Mouse (Mus musculus) intestine, postnatal 0 days (tissue): ENCODE results near the gene Hes7. TPM values are rescaled to one million over a fixed set of nuclear protein-coding genes. Genes with fewer than 3 reads are reported as not detected.

Source experiments
- ATAC-seq: fragments of 200-750 bp; cut with Nextera tagmentation; 2 replicates; pipeline ENCODE4 v1.8.0; 2017; ENCODE audit warnings: mild to moderate bottlenecking, moderate TSS enrichment, moderate library complexity
- H3K27ac ChIP-seq: fragments of 300-500 bp; sonication (generic); 2 replicates; pipeline ENCODE4 v1.5.1; 2014; ENCODE audit warnings: mild to moderate bottlenecking, low read depth, low read length, moderate library complexity
- H3K27me3 ChIP-seq: fragments of 300-500 bp; sonication (generic); replicated peaks from 2 replicates; pipeline ENCODE4 v1.6.1; 2014; ENCODE audit warnings: low read length, mixed read lengths; ENCODE audit not compliant: control insufficient read depth, insufficient read depth
- H3K36me3 ChIP-seq: fragments of 300-500 bp; sonication (generic); 2 replicates; pipeline ENCODE4 v1.6.1; 2014; ENCODE audit warnings: mild to moderate bottlenecking, moderate library complexity; ENCODE audit not compliant: control insufficient read depth, insufficient read depth
- H3K4me1 ChIP-seq: fragments of 300-500 bp; sonication (generic); replicated peaks from 2 replicates; pipeline ENCODE4 v1.6.1; 2014; ENCODE audit warnings: antibody characterized with exemption, low read length, mixed read lengths; ENCODE audit not compliant: control insufficient read depth, insufficient read depth
- H3K4me2 ChIP-seq: fragments of 300-500 bp; sonication (generic); replicated peaks from 2 replicates; pipeline ENCODE4 v1.6.1; 2014; ENCODE audit warnings: low read depth, mild to moderate bottlenecking, moderate library complexity
- H3K4me3 ChIP-seq: fragments of 300-500 bp; sonication (generic); 2 replicates; pipeline ENCODE4 v1.5.1; 2014; ENCODE audit warnings: low read depth, low read length
- H3K9ac ChIP-seq: fragments of 300-500 bp; sonication (generic); 2 replicates; pipeline ENCODE4 v1.6.1; 2014; ENCODE audit warnings: mild to moderate bottlenecking, low read depth, low read length
- H3K9me3 ChIP-seq: fragments of 300-500 bp; sonication (generic); 2 replicates; pipeline ENCODE4 v1.6.1; 2016; ENCODE audit warnings: mixed run types; ENCODE audit not compliant: control insufficient read depth
- CTCF ChIP-seq: sonication (generic); IDR thresholded peaks from 2 replicates; pipeline ENCODE4 v1.5.1; 2016; ENCODE audit warnings: low read depth, mild to moderate bottlenecking, control low read depth, antibody characterized with exemption, moderate library complexity
- WGBS: fragments of 180-500 bp; shearing (Covaris S2); extraction: QIAGEN DNeasy Blood & Tissue Kit; methylation state at CpG from one replicate; pipeline ENCODE4 v1.1.7; 2014; 5-methylcytosine and 5-hydroxymethylcytosine counted together
- polyA plus RNA-seq: library from polyadenylated mRNA; unstranded; fragments of >200 nt; fragmentation: Nextera tagmentation; extraction: Ambion mirVana; gene quantifications from 2 replicates; pipeline ENCODE4 v1.2.1, GENCODE M21; 2015

Hes7 gene
- polyA plus RNA-seq, 1 experiment from 2014 or later = 0.37 TPM

GRCm38 (mm10) chr11:69123693-69124497 lies 3.7 kb downstream of the Hes7 start:
- peak; percentile 71 for ATAC-seq
- under 1% methylated on average over 31 of the region's 31 CpGs for WGBS
- Histone ChIP-seq H3K4me2 (peak overlapping the region; percentile 93), H3K27me3 (peaks cover 7% of the 10 kb centered on the region; the same call in 1 of the 2 replicates), H3K36me3 (no peaks in the 10 kb centered on the region), H3K9ac (peak overlapping the region; percentile 34; the same call in 1 of the 2 replicates), H3K9me3 (no peaks in the 10 kb centered on the region), H3K4me3 (peak overlapping the region; percentile 53), H3K4me1 (0 out of 2 replicates have a peak, but pooled peaks cover 12% of the 10 kb centered on the region), H3K27ac (peak overlapping the region; percentile 87)
- no peak for TF ChIP-seq CTCF

GRCm38 (mm10) chr11:69124498-69124847 lies 4.3 kb downstream of the Hes7 start:
- TF ChIP-seq CTCF = no peak
- no peaks in the 10 kb centered on the region for H3K36me3 ChIP-seq
- WGBS = 0% methylated on average over 3 of the region's 3 CpGs
- 0 out of 2 replicates have a peak overlapping the region, but pooled peaks have one; percentile 87 for H3K27ac ChIP-seq
- 0 out of 2 replicates have a peak, but pooled peaks cover 12% of the 10 kb centered on the region for H3K4me1 ChIP-seq
- no peaks in the 10 kb centered on the region for H3K9me3 ChIP-seq
- peak; percentile 52 for ATAC-seq
- peaks cover 7% of the 10 kb centered on the region; the same call in 1 of the 2 replicates for H3K27me3 ChIP-seq
- H3K4me2 ChIP-seq = peak overlapping the region; percentile 93; the same call in 1 of the 2 replicates
- no peak overlapping the region for H3K9ac ChIP-seq
- H3K4me3 ChIP-seq = no peak overlapping the region; the same call in 1 of the 2 replicates

GRCm38 (mm10) chr11:69125041-69125851 lies 5.0 kb downstream of the Hes7 start:
- H3K4me2 ChIP-seq = peak overlapping the region; percentile 90
- no peaks in the 10 kb centered on the region for H3K36me3 ChIP-seq
- peaks cover 7% of the 10 kb centered on the region; the same call in 1 of the 2 replicates for H3K27me3 ChIP-seq
- H3K9me3 ChIP-seq = no peaks in the 10 kb centered on the region
- peak; percentile 46 for ATAC-seq
- peak; percentile 73 for TF ChIP-seq CTCF
- 0% methylated on average over 24 of the region's 24 CpGs for WGBS
- peak overlapping the region; percentile 65 for H3K4me3 ChIP-seq
- 0 out of 2 replicates have a peak, but pooled peaks cover 10% of the 10 kb centered on the region for H3K4me1 ChIP-seq
- peak overlapping the region; percentile 40 for H3K9ac ChIP-seq
- H3K27ac ChIP-seq = peak overlapping the region; percentile 70

GRCm38 (mm10) chr11:69125852-69125918 lies 5.5 kb downstream of the Hes7 start, which contains the start of gene Aloxe3:
Aloxe3 (plus strand) TSS chr11:69125896.
- Histone ChIP-seq H3K9ac (peak within 1 kb of the TSS; percentile 40), H3K4me2 (peak within 1 kb of the TSS; percentile 90), H3K27me3 (peaks cover 7% of the 10 kb centered on the region; the same call in 1 of the 2 replicates), H3K9me3 (no peaks in the 10 kb centered on the region), H3K36me3 (no peaks in the 10 kb centered on the region), H3K4me3 (peak within 1 kb of the TSS; percentile 65), H3K27ac (peak within 1 kb of the TSS; percentile 70), H3K4me1 (0 out of 2 replicates have a peak, but pooled peaks cover 6% of the 10 kb centered on the region)
- no peak for ATAC-seq
- 4% methylated on average over 3 of the region's 3 CpGs for WGBS
- TF ChIP-seq CTCF = no peak

GRCm38 (mm10) chr11:69125919-69126705 lies 5.9 kb downstream of the Hes7 start:
- peaks cover 7% of the 10 kb centered on the region; the same call in 1 of the 2 replicates for H3K27me3 ChIP-seq
- H3K36me3 ChIP-seq = no peaks in the 10 kb centered on the region
- no peak overlapping the region; the same call in 1 of the 2 replicates for H3K27ac ChIP-seq
- peak overlapping the region; percentile 65 for H3K4me3 ChIP-seq
- no peaks in the 10 kb centered on the region for H3K9me3 ChIP-seq
- 0 out of 2 replicates have a peak, but pooled peaks cover 2% of the 10 kb centered on the region for H3K4me1 ChIP-seq
- 12% methylated on average over 20 of the region's 20 CpGs for WGBS
- peak overlapping the region; percentile 90 for H3K4me2 ChIP-seq
- peak overlapping the region; percentile 28; the same call in 1 of the 2 replicates for H3K9ac ChIP-seq
- ATAC-seq = no peak
- no peak for TF ChIP-seq CTCF
